Mouse (Mus musculus): ENCODE results near the gene Pdcd1lg2.

Gene Pdcd1lg2

GRCm38 (mm10) chr19:29418661-29419115, 8.0 kb downstream of the Pdcd1lg2 start:
- no peak for DNase-seq (ENCODE audit: low spot score)

- no peak for DNase-seq (ENCODE audit: low spot score)
These were observed 8.8 kb downstream of the Pdcd1lg2 start for GRCm38 (mm10) chr19:29419506-29419905.

- DNase-seq (ENCODE audit: low spot score) = no peak
These were observed 9.2 kb downstream of the Pdcd1lg2 start for GRCm38 (mm10) chr19:29419946-29420345.

GRCm38 (mm10) chr19:29420397-29420796, 9.7 kb downstream of the Pdcd1lg2 start:
- no peak for DNase-seq (ENCODE audit: low spot score)

- DNase-seq (ENCODE audit: low spot score) = no peak
These were observed 11.4 kb downstream of the Pdcd1lg2 start for GRCm38 (mm10) chr19:29422013-29422645.

- DNase-seq (ENCODE audit: low spot score) = no peak
These were observed 12.1 kb downstream of the Pdcd1lg2 start for GRCm38 (mm10) chr19:29422796-29423195.

- DNase-seq (ENCODE audit: low spot score) = no peak
These were observed 19.8 kb downstream of the Pdcd1lg2 start for GRCm38 (mm10) chr19:29430516-29430915.

- no peak for DNase-seq (ENCODE audit: low spot score)
These were observed 20.2 kb downstream of the Pdcd1lg2 start for GRCm38 (mm10) chr19:29430953-29431352.

GRCm38 (mm10) chr19:29436793-29437479, 26.2 kb downstream of the Pdcd1lg2 start:
- no peak for DNase-seq (ENCODE audit: low spot score)

GRCm38 (mm10) chr19:29437849-29438248, 27.1 kb downstream of the Pdcd1lg2 start:
- DNase-seq (ENCODE audit: low spot score) = no peak

GRCm38 (mm10) chr19:29439242-29439641, 28.5 kb downstream of the Pdcd1lg2 start:
- no peak for DNase-seq (ENCODE audit: low spot score)

GRCm38 (mm10) chr19:29442492-29442891, 31.8 kb downstream of the Pdcd1lg2 start:
- DNase-seq (ENCODE audit: low spot score) = no peak

GRCm38 (mm10) chr19:29444364-29444763, 33.6 kb downstream of the Pdcd1lg2 start:
- DNase-seq (ENCODE audit: low spot score) = no peak

- no peak for DNase-seq (ENCODE audit: low spot score)
These were observed 37.7 kb downstream of the Pdcd1lg2 start for GRCm38 (mm10) chr19:29448373-29448772.

GRCm38 (mm10) chr19:29450376-29450775, 39.7 kb downstream of the Pdcd1lg2 start:
- no peak for DNase-seq (ENCODE audit: low spot score)

GRCm38 (mm10) chr19:29454141-29454601, 43.5 kb downstream of the Pdcd1lg2 start:
- no peak for DNase-seq (ENCODE audit: low spot score)

- DNase-seq (ENCODE audit: low spot score) = no peak
These were observed 44.4 kb downstream of the Pdcd1lg2 start for GRCm38 (mm10) chr19:29455156-29455555.

GRCm38 (mm10) chr19:29457982-29458381, 47.3 kb downstream of the Pdcd1lg2 start:
- DNase-seq (ENCODE audit: low spot score) = no peak

GRCm38 (mm10) chr19:29462462-29462861, 51.7 kb downstream of the Pdcd1lg2 start:
- no peak for DNase-seq (ENCODE audit: low spot score)

- DNase-seq (ENCODE audit: low spot score) = no peak
These were observed 53.1 kb downstream of the Pdcd1lg2 start for GRCm38 (mm10) chr19:29463645-29464395.

GRCm38 (mm10) chr19:29466819-29467218, 56.1 kb downstream of the Pdcd1lg2 start:
- DNase-seq (ENCODE audit: low spot score) = no peak

GRCm38 (mm10) chr19:29468941-29469685, 58.4 kb downstream of the Pdcd1lg2 start:
- no peak for DNase-seq (ENCODE audit: low spot score)
